Mouse (Mus musculus) forebrain, embryonic 10.5 days (tissue): ENCODE data around the gene AC124502.3. TPM values are rescaled to one million over a fixed set of nuclear protein-coding genes. Genes with fewer than 3 reads are reported as not detected.

Experiments used
- DNase-seq: peaks from one replicate; pipeline ENCODE4 v3.0.0-alpha.2; 2017; ENCODE audit warnings: low spot score; ENCODE audit errors: extremely low spot score
- H3K27ac ChIP-seq: fragments of 300-500 bp; sonication (generic); 2 replicates; pipeline ENCODE4 v1.5.1; 2016; ENCODE audit warnings: mild to moderate bottlenecking
- H3K27me3 ChIP-seq: fragments of 300-500 bp; sonication (generic); 2 replicates; pipeline ENCODE4 v1.6.1; 2016; ENCODE audit warnings: mild to moderate bottlenecking; ENCODE audit not compliant: poor library complexity, severe bottlenecking
- H3K36me3 ChIP-seq: fragments of 300-500 bp; sonication (generic); replicated peaks from 2 replicates; pipeline ENCODE4 v1.6.1; 2016; ENCODE audit warnings: mild to moderate bottlenecking, moderate library complexity
- H3K4me1 ChIP-seq: fragments of 300-500 bp; sonication (generic); 2 replicates; pipeline ENCODE4 v1.6.1; 2016
- H3K4me3 ChIP-seq: fragments of 300-500 bp; sonication (generic); 2 replicates; pipeline ENCODE4 v1.5.1; 2016; ENCODE audit warnings: mild to moderate bottlenecking, moderate library complexity
- H3K9me3 ChIP-seq: fragments of 300-500 bp; sonication (generic); 2 replicates; pipeline ENCODE4 v1.6.1; 2016; ENCODE audit warnings: mild to moderate bottlenecking, moderate library complexity
- WGBS: fragments of 180-500 bp; shearing (Covaris S2); methylation state at CpG from one replicate; pipeline ENCODE4 v1.1.7; 2016; 5-methylcytosine and 5-hydroxymethylcytosine counted together
- polyA plus RNA-seq: library from polyadenylated mRNA; unstranded; fragments of >200 nt; fragmentation: Nextera tagmentation; extraction: Ambion mirVana; gene quantifications from 2 replicates; pipeline ENCODE4 v1.2.1, GENCODE M21; 2016

The AC124502.3 gene
- polyA plus RNA-seq, 1 experiment from 2014 or later, result 3.6 TPM

GRCm38 (mm10) chr19:5098363-5099143 is 59.9 kb downstream of the AC124502.3 start, which contains the start of gene Cnih2:
TSS of gene Cnih2 (minus strand) at chr19:5098521.
- peaks cover 68% of the 10 kb centered on the region for H3K4me1 ChIP-seq
- DNase-seq, result peak; percentile 64
- 4% methylated on average over 42 of the region's 48 CpGs for WGBS
- peaks cover 26% of the 10 kb centered on the region; the same call in 1 of the 2 replicates for H3K27me3 ChIP-seq
- H3K4me3 ChIP-seq, result peak within 1 kb of the TSS; percentile 70
- H3K27ac ChIP-seq, result peak within 1 kb of the TSS; percentile 92
- peaks cover 49% of the 10 kb centered on the region for H3K36me3 ChIP-seq
- no peaks in the 10 kb centered on the region for H3K9me3 ChIP-seq

Other genes with a start within 250 kb of the AC124502.3 start
- 94.2 and 96.7 TPM in 2 replicates for gene Rbm4, start 245.0 kb upstream of the AC124502.3 start, polyA plus RNA-seq
- gene Gm21992, start 227.3 kb upstream of the AC124502.3 start, polyA plus RNA-seq, result 34.4 and 35.7 TPM in 2 replicates
- gene Rbm14, start 227.3 kb upstream of the AC124502.3 start, polyA plus RNA-seq, result 137 and 140 TPM in 2 replicates
- gene Ccs, start 199.6 kb upstream of the AC124502.3 start, polyA plus RNA-seq, result 40.5 and 47.2 TPM in 2 replicates
- 0.18 TPM in 1 of 2 replicates, not detected in the other for gene Ccdc87, start 199.5 kb upstream of the AC124502.3 start, polyA plus RNA-seq
- 21.4 and 25.5 TPM in 2 replicates for gene Ctsf, start 183.8 kb upstream of the AC124502.3 start, polyA plus RNA-seq
- 2.0 and 2.2 TPM in 2 replicates for gene Actn3, start 161.0 kb upstream of the AC124502.3 start, polyA plus RNA-seq
- 11.5 and 13.2 TPM in 2 replicates for gene Zdhhc24, start 160.2 kb upstream of the AC124502.3 start, polyA plus RNA-seq
- 8.7 and 9.8 TPM in 2 replicates for gene Bbs1, start 132.3 kb upstream of the AC124502.3 start, polyA plus RNA-seq
- gene Dpp3, start 110.6 kb upstream of the AC124502.3 start, polyA plus RNA-seq, result 193 and 199 TPM in 2 replicates
- gene Peli3, start 95.8 kb upstream of the AC124502.3 start, polyA plus RNA-seq, result 1.4 and 1.7 TPM in 2 replicates
- 153 and 161 TPM in 2 replicates for gene Mrpl11, start 76.7 kb upstream of the AC124502.3 start, polyA plus RNA-seq
- gene Npas4, start 48.6 kb upstream of the AC124502.3 start, polyA plus RNA-seq, result not detected in 2 replicates
- 9.3 and 10.1 TPM in 2 replicates for gene Slc29a2, start 15.0 kb upstream of the AC124502.3 start, polyA plus RNA-seq
- gene B4gat1, start 65 bp upstream of the AC124502.3 start, polyA plus RNA-seq, result 36.2 and 38.4 TPM in 2 replicates
- gene Brms1, start 2.5 kb downstream of the AC124502.3 start, polyA plus RNA-seq, result 83.0 and 84.2 TPM in 2 replicates
- gene Rin1, start 11.6 kb downstream of the AC124502.3 start, polyA plus RNA-seq, result 2.7 and 3.7 TPM in 2 replicates
- gene Cd248, start 29.2 kb downstream of the AC124502.3 start, polyA plus RNA-seq, result 15.9 and 17.6 TPM in 2 replicates
- gene Tmem151a, start 46.6 kb downstream of the AC124502.3 start, polyA plus RNA-seq, result 0.47 and 1.7 TPM in 2 replicates
- gene Yif1a, start 49.6 kb downstream of the AC124502.3 start, polyA plus RNA-seq, result 67.1 and 74.2 TPM in 2 replicates
- 33.2 and 34.2 TPM in 2 replicates for gene Cnih2, start 59.6 kb downstream of the AC124502.3 start, polyA plus RNA-seq
- gene Rab1b, start 68.2 kb downstream of the AC124502.3 start, polyA plus RNA-seq, result 253 and 255 TPM in 2 replicates
- 26.4 and 27.5 TPM in 2 replicates for gene Klc2, start 79.7 kb downstream of the AC124502.3 start, polyA plus RNA-seq
- 21.3 and 22.7 TPM in 2 replicates for gene Pacs1, start 234.2 kb downstream of the AC124502.3 start, polyA plus RNA-seq